Mouse (Mus musculus) T-helper 17 cell (primary cell): ENCODE data around the gene Bend4.

Source experiments
- in situ Hi-C, 2 experiments: fragments of 300-600 bp; cut with MboI, MseI; formaldehyde crosslinking; loops; 1 replicate in 1 of 2; 2 replicates in 1 of 2; pipeline ENCODE4 v1.15.1; 2025; ENCODE audit warnings: high pct_unique_total_duplicates in 2 of 2

The Bend4 gene

DNA sequence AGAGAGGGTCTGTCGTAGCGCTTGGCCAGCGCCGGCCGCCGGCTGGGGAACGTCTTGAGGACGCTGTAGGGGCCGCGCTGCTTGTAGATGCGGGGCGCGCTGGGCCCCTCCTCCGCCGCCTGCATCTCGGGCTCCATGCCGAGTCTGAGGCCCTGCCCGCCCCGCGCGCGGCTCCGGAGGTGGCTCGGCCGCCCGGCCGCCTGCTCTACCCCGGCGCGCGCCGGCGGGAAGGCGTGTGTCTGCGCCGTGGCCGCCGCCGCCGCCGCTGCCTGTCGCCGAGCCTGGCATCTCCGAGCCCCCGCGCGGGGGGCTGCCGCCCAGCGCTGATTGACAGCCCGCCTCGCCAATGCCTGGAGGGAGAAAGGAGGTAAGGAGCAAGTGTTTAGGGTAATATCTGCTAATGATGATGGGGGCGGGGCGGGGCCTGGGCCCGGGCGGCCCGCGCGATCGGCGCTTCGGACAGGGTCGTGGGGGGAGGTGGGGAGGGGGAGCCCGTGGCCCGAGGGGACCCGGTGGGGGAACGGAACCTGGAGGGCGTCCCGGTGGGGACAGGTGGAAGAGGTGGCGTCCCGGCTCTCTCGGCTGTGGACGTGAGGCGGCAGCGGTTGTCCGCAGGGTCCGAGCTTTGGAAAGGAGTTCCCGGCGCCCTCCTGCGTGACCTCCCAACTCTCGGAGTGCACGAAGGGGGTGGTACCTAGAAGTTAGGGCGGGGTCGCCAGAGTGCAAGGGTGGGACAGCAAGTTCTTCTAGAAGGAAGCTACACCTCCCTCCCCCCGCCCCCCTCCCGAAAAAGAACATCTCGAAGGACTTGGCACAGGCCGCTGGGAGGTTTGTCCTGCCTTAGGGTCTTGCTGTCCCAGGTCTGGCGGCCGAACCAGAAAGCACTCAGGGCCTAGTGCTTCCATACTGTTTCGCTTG is at the start of gene Bend4:
Gene Bend4, minus strand, starts transcription at position 868 of the 918 bp plus-strand sequence.
- in situ Hi-C loops, result no loop called here

DNA sequence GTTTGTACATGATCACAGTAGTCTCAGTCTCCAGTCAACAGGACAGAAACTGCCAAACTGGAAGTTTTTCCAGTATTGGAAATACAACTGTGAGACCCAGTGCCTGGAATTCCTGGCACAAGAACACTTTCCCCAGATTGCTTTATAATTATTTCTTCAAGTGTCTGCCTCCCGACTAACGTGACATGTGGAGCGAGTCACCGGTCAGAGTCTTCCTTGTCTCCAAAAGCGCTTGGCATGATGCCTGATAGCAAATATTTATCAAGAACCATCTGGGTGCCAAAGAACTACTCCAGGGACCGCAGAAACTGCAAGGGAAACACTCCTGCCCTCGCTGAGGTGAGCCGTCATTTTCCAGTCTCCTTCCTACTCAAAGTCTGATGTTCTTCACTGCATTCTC is 45.6 kb upstream of the Bend4 start:
- in situ Hi-C loops, result no loop called here

DNA sequence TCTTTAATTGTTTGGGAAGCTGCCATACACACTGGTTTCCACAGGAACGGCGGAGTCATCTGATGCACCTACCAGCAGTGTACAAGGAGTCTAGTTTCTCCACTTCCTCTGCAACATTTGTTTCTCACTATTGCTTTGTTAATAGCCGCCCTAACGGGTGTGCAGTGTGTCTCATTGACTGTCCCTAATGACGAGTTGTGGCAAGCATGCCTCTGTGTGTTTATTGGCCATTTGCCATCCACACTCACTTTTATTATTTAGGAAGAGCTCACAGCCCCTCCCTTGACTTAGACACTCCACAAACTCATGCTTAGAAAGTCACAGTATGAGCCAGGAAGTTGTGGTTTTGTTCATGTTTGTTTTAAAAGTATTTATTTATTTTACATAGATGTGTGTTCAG is 45.0 kb upstream of the Bend4 start:
- in situ Hi-C loops, result no loop called here

DNA sequence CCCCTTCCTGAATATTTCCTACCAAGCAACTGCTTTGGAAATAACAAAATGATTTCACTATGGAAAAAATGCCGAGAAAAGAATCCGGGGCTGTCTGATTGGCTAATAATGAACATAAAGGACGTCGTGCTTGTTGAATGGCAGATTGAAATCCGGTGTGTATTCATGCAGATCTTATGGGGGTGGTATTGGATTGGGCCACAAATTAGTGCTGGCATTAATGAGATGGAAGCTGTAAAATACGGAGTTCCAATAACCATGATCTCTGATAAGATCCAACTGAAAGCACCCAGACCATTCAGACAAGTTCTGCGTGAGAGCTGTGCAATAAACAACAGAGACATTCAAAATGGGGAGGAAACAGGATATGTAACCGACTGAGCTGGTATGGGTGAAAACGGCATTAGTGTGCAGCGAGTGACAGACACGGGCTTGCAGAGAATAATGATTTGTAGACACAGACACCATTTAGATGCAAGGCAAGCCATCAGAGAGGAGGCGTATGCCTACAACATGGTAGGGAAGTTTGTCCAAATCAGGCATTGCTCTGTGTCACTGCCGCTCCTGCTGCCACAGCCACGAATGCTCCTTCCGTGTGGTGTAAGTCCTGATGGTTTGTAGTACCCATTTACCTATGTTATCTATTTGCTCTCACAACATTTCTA is 38.9 kb upstream of the Bend4 start:
- in situ Hi-C loops, result no loop called here

DNA sequence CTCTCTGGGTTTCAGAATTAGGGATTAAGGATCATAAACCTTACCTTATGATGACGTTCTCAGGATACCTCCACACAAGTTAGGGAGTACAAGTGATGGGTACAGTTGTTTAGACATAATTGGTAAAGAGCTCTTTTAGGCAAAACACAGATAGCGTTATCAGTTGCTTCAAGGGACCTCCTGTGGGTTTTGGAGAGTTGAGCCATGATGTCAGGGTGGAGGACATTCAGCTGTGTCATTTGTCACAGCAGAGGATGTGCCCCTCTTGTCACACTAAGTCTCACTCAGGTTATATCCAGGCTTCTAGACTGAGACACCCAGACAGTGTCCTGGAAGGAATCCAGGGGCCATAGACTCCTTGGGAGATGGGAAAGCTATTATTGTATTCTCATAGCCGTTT is 36.8 kb upstream of the Bend4 start:
- in situ Hi-C loops, result no loop called here

DNA sequence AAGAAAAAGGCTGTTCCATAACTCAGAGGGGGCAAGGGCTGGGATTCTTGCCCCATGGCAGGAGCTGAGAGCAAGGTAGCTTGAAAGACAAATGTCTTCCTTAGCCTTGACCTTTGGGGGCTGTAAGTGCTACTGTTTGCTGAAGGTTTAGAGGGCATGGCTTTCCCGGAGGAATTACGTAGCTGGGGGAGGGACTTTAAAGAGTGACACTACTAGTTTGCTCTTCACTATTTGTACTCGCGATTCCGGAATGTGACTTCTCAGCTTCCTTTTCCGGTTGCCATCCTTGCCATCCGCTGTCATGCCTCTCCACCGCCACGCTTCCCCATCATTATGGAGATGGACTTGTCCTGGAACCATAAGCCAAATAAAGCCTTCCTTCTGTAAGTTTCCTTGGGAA is 35.5 kb upstream of the Bend4 start:
- in situ Hi-C loops, result no loop called here

DNA sequence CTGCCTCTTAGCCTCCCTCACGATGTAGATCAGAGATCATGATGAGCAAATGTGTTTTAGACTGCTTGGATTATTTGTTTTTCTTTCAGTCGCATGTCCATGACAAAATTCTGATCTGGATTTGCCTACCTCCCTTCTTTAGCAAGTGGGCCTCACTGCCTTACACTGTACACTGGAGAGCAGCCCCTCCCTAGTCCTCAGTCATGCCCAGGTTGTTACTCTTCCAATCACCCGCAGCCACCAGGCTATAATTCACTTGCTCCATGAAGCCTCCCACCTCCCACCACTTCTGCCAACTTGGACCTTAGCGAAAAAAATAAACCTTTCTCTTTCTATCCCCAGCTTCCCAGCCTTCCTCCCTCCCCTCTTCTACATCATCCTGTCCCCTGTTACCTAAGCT is 34.2 kb upstream of the Bend4 start:
- in situ Hi-C loops, result no loop called here

DNA sequence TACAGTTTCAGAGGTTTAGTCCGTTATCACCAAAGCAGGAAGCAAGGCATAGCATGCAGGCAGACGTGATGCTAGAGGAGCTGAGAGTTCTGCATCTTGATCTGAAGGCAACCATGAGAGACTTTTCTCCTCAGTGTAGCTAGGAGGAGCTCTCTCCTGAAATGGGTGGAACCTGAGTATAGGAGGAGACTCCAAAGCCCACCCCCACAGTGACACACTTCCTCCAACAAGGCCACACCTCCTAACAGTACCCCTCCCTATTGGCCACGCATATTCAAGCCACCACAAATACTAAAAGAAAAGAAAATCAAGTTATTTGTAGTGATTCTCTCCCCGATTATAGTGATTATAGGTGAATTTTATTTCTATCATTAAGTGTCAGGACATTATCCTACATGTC is 28.7 kb upstream of the Bend4 start:
- in situ Hi-C loops, result no loop called here

DNA sequence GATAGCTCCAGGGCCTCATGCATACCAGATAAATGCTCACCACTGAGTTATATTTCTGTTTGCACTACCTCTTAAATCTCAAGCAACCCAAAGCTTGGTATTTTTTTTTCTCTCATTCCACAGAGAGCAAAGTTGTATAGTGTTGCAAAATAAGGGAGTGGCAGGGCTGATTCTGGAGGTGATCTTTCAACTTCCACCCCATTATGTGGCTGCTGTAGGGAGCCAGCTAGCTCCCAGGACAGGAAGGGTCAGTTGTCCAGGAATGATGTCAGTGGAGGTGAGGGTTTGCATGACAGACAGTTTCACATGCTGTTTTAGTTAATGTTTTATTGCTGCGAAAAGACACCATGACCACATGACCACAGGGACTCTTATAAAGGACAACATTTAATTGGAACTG is 26.2 kb upstream of the Bend4 start:
- in situ Hi-C loops, result no loop called here

DNA sequence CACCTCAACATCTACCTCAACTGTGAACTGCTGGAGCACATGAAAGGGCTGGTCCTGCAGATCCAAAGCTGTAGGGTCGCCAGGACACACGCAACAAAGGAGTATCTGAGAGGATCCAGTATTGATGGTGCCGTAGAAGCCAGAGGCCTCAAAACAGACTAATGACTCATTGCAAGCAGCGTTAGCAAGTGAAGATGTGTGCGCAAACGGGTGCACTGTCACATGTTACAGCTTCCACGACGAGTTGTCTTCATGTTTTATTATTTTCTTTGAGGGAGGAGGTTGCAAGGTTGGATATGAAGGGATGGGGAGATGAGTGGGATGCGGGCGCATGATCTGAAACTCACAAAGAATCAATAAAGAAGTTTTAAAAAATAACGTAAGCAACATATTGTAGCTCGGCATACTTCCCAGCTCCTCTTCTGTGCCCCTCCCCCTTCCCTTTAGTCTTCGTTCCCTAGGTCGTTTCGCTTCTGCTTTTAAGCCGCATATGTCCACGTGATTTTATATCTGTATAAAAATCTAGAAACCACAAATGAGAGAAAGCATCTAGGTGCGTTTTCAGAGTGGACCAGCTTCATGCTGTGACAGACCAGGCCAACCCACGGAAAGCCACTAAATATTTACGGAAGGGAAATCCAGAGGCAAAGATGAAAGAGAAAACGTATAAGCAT is 22.0 kb upstream of the Bend4 start:
- in situ Hi-C loops, result no loop called here

DNA sequence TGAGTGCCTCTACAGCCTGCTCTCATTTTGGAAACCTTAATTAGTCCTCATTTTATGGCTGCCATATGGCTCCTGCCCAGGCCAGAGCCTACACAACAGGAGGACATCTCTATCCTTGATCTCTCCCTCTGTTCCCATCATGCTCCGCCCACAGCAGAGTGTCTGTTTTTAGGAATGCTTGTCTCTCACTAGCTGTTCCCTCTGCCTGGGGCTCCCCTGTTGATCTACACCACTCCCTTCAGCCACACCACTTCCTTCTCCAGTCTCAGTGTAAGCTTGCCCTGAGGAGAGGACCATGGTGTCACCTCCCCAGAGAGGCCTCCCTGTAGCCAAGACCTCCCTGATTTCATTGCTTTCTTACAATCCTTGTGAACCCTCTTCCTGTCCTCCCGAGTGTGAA is 18.4 kb upstream of the Bend4 start:
- in situ Hi-C loops, result no loop called here

DNA sequence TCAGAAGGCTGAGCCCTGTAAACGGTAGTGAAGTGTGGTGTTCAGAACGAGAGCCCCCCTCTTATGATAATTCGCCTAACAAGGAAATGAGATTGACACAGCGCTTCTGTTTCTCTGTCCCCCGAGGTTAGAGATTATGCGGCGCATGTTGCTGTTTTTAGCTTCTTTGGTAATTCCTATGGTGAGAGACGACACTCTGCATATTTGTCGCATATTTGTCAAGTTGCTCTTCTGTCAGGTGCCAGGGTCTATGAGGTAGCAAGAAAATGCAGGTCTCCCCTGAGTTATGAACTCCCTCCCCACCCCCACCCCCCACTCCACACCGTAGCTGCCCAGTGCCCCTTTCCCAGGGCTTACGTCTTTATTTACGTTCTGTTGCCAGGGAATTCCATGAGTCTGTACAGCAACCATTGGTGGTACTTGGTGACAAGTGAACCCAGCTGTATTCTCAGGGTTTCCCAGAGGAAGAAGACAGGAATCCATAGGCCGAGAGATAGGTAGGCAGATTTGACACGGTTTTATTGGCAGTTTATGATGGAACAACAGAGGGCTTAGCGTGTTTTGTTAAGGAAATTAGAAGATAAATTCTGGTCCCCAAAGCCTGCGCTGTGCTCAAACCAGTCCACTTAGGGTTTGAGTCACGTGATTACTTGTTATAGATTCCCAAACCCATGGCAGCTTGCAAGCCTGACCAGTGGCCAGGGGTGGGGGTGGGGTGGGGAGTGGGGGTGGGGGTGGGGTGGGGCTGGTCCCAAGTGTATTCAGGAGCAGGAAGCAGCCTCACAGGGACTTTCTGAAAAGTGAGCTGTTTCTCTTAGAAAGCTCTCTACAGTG is 16.3 kb upstream of the Bend4 start:
- in situ Hi-C loops, result no loop called here

DNA sequence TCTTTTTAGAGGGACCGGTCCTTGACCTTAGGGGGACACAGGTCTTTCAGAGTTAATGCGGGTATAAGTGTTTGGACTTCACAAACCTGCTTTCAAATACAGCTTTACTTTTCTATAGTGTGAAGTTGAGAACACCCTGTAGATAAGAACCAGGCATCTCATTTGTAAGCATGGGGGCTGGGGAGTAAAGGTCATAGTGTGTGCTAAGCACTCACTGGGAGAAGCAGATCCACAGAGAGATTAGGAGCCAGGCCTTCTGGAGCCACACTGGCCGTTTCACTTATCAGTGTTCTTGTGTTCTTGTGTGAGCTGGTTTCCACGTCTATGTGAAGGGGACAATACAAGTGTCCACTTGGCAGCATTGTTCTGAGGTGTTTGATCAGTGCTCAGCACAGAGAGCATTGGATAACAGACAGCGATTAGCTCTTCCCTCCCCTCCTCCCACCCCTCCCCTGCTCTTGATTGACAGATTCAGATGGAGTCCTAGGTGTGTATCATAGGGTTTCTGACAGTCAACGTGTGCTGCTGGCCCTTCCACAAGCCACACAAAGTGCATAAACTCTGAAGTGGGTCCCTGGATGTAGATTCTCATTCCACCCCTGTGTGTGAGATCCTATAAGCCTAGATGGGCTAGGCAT is 14.8 kb upstream of the Bend4 start:
- in situ Hi-C loops, result no loop called here

DNA sequence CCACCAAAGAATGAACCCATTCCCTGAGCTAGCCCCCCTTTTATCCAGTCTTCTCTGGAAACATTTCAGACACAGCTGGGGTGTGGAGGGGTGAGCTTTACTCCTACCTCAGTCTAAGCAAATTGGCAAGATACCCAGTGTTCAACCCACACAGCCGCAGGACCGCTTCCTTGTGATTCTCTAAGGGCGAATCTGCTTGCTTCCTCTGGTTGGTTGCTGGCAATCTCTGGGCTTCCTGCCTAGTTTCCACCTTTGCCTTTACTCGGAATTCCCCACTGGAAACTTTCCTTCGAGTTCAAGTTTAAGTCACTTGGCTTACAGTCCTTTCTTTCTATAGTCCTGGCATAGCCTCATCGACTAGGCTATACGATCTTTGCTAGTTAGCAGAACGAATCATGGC is 12.5 kb upstream of the Bend4 start:
- in situ Hi-C loops, result no loop called here

DNA sequence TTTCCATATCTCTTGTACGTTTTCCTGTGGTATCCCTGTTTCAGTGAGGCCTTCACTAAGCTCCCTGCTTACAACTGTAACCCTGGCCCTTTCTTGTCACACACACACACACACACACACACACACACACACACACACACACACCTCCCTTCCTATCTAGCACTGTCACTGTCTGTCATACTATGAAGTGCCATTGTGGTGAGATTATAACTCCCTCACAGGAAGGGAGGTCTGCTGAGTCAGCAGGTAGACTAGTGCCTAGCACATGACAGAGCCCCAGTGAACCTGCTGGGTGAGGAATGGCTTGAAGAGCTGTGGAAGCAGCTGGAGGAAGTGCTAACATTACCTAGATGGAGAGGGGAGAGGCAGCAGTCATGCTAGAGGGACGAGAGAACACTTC is 9.3 kb upstream of the Bend4 start:
- in situ Hi-C loops, result no loop called here

DNA sequence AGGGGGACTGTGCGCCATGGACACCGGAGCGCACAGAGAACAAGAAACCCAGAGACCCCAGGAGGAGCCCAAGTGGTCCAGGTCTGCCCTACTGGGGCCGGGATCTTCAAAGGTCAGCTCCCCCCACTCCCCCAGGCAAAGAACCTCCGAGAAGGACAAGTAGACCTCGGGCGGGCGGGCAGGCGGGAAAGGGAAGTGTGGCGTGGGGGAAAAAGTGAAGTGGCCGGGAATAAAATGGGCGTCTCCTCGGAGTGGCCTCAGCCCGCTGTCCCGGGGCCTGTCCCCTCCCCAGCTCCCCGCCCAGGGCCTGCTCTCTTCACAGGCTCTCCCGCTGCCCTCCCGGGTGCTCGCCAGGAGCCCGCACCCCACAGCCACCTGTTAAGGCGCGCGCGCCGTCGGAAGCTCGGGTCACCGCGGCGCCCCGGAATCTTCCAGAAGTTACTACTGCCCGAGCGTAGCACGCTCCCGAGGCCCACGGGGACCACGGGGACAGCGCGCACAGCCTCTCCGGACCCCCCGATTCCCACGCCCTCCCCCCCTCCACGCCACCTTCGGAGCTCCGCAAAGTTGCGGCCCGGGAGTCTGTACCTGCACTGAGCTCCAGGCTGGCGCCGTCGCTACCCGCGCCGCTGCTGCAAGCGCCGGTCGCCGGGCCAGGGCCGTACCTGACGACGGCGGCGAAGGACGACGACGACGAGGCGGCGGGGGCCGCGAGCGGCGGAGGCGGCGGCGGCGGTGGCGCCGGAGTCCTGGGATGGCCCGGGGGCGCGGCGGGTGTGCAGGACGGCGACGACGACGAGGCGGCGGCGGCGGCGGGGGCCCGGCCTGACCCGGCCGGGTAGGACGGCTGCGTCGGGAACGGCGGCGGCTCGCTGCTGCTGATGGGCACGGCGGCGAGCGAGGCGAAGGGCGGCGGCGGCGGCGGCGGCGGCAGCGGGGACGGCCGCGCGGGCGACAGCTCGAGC is 1.4 kb downstream of the Bend4 start:
- in situ Hi-C loops, result no loop called here

DNA sequence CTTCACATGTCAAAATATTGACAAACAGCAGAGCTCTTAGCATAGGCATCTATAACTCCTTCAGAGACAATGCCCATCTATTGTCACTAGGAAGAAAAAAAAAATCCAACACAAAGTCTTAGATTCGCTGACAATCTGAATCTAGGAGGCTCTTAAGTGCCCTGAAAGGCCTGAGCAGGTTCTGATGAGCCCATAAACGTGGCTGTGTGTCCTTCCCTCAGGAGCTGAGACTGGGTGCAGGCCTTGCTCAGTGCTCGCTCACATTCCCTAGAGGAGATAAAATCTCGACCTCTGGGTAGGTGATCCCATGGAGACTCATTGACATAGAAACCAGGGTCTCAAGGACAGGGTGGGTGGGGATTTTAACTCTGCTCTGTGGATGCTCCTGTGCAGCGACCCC is 2.1 kb downstream of the Bend4 start:
- in situ Hi-C loops, result no loop called here

DNA sequence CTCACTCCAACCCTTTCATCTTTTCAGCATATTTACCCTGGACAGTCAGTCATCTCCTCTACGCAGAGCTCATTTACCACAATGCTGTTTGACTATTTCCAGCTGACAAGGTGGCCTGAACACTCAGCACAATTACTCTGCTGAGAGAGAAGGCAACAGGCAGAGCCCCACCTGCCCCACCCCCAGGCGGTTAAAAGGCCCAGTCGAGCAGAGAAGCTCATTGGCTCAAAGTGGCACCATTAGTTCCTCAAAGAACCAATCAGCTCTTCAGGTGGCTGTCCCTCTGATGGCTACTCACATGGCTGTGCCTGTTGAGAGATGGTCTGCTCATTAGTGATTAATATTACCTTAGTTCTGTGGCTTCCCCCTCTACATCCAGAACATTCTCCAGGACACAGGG is 3.5 kb downstream of the Bend4 start:
- in situ Hi-C loops, result loop anchor here in 1 of 2 experiments (5.0 kb wide), 1 partner anchor 47 kb away; no protein-coding TSS in a partner anchor

DNA sequence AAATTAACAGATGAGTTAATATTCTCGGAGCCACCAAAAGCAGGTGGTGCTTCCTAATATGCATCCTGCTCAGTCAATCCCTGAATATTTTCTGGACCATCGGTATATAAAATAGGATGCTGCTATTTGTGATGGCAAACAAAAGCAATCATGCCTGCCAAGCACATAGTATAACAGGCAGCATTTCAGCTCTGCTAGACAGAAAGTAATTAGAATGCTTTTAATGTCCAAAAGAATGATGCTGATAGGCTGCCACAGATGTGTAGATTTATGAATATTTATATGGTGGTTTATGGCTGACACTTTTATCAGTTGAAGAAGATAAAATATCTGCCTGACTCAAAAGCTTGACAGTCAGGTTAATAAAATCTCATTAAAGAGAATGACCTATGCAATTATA is 4.1 kb downstream of the Bend4 start:
- in situ Hi-C loops, result loop anchor here in 1 of 2 experiments (5.0 kb wide), 1 partner anchor 47 kb away; no protein-coding TSS in a partner anchor

DNA sequence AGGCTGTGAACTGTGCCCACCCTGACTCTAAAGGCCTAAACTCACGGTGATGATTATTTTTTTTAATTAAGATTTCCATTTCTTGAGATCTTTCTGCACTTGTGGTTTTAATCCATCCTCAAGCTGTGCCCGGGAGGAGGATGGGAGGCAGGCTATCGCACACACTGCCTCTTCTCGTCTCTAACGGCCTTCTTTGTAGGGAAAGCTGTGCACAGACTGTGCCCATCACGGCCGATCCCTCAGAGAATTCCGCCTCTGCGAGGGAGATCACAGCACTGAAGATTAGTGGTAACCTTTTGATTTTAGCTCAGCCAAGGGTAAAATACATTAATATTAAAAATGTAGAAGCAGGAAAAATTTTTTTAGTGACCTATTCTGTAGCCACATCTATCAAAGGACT is 4.8 kb downstream of the Bend4 start:
- in situ Hi-C loops, result loop anchor here in 1 of 2 experiments (5.0 kb wide), 1 partner anchor 46 kb away; no protein-coding TSS in a partner anchor
